Mouse (Mus musculus) lung, embryonic 14.5 days (tissue): ENCODE measurements around the gene Pik3r4. TPM values are rescaled to one million over a fixed set of nuclear protein-coding genes. Genes with fewer than 3 reads are reported as not detected.
A peak's percentile ranks its signal among the peaks of the same experiment; 100 is the strongest.

Experiments used
- ATAC-seq: fragments of 200-750 bp; cut with Nextera tagmentation; 2 replicates; pipeline ENCODE4 v1.8.0; 2017; ENCODE audit warnings: mild to moderate bottlenecking, moderate TSS enrichment, moderate library complexity; ENCODE audit not compliant: insufficient read depth
- DNase-seq: peaks from one replicate; pipeline ENCODE4 v3.0.0-alpha.2; 2015
- H3K27ac ChIP-seq: fragments of 300-500 bp; sonication (generic); 2 replicates; pipeline ENCODE4 v1.5.1; 2014; ENCODE audit warnings: low read depth, mild to moderate bottlenecking, moderate library complexity
- H3K27me3 ChIP-seq: fragments of 300-500 bp; sonication (generic); 2 replicates; pipeline ENCODE4 v1.6.1; 2014; ENCODE audit warnings: low read length, control low read depth; ENCODE audit not compliant: insufficient read depth
- H3K36me3 ChIP-seq: fragments of 300-500 bp; sonication (generic); 2 replicates; pipeline ENCODE4 v1.6.1; 2014; ENCODE audit warnings: control low read depth; ENCODE audit not compliant: insufficient read depth
- H3K4me1 ChIP-seq: fragments of 300-500 bp; sonication (generic); 2 replicates; pipeline ENCODE4 v1.6.1; 2014; ENCODE audit warnings: antibody characterized with exemption, control low read depth; ENCODE audit not compliant: insufficient read depth
- H3K4me2 ChIP-seq: fragments of 300-500 bp; sonication (generic); 2 replicates; pipeline ENCODE4 v1.6.1; 2014; ENCODE audit warnings: mild to moderate bottlenecking
- H3K4me3 ChIP-seq: fragments of 300-500 bp; sonication (generic); 2 replicates; pipeline ENCODE4 v1.5.1; 2014; ENCODE audit warnings: low read depth, low read length
- H3K9ac ChIP-seq: fragments of 300-500 bp; sonication (generic); 2 replicates; pipeline ENCODE4 v1.6.1; 2014
- H3K9me3 ChIP-seq: fragments of 300-500 bp; sonication (generic); 2 replicates; pipeline ENCODE4 v1.6.1; 2016; ENCODE audit warnings: low read depth, low read length, control low read depth
- CTCF ChIP-seq: IDR thresholded peaks from 2 replicates; pipeline ENCODE4 v1.5.1; 2016; ENCODE audit warnings: antibody characterized with exemption, low read depth
- WGBS: fragments of 180-500 bp; shearing (Covaris S2); extraction: QIAGEN DNeasy Blood & Tissue Kit; methylation state at CpG from one replicate; pipeline ENCODE4 v1.1.7; 2014; 5-methylcytosine and 5-hydroxymethylcytosine counted together
- polyA plus RNA-seq: library from polyadenylated mRNA; unstranded; fragments of >200 nt; fragmentation: Nextera tagmentation; extraction: Ambion mirVana; gene quantifications from 2 replicates; pipeline ENCODE4 v1.2.1, GENCODE M21; 2014

Gene Pik3r4
- polyA plus RNA-seq, 1 experiment from 2014 or later, result 25.1 TPM

- ATAC-seq (no peak), DNase-seq (peak; percentile 43)
- H3K9ac ChIP-seq, result no peak overlapping the region
- H3K4me1 ChIP-seq, result peaks cover 21% of the 10 kb centered on the region
- TF ChIP-seq CTCF, result no peak
- no peak overlapping the region for H3K27ac ChIP-seq
- 47% methylated on average over 6 of the region's 6 CpGs for WGBS
- no peaks in the 10 kb centered on the region for H3K9me3 ChIP-seq
- no peak overlapping the region for H3K4me3 ChIP-seq
- no peaks in the 10 kb centered on the region for H3K27me3 ChIP-seq
- H3K36me3 ChIP-seq, result no peaks in the 10 kb centered on the region
- H3K4me2 ChIP-seq, result no peak overlapping the region
Measured at GRCm38 (mm10) chr9:105700702-105701101, 57.9 kb downstream of the Pik3r4 start.

GRCm38 (mm10) chr9:105701966-105702365, 59.2 kb downstream of the Pik3r4 start:
- peak; percentile 69 for DNase-seq

GRCm38 (mm10) chr9:105704226-105704932, 61.6 kb downstream of the Pik3r4 start:
- Histone ChIP-seq H3K9me3 (no peaks in the 10 kb centered on the region), H3K9ac (no peak overlapping the region), H3K4me3 (no peak overlapping the region), H3K36me3 (no peaks in the 10 kb centered on the region), H3K27me3 (no peaks in the 10 kb centered on the region), H3K27ac (no peak overlapping the region), H3K4me1 (no peaks in the 10 kb centered on the region), H3K4me2 (no peak overlapping the region)
- 84% methylated on average over 16 of the region's 16 CpGs for WGBS
- ATAC-seq (no peak), DNase-seq (no peak)
- TF ChIP-seq CTCF, result no peak

More at GRCm38 (mm10) chr9:105701966-105702365, 59.2 kb downstream of the Pik3r4 start:
- Histone ChIP-seq H3K4me3 (no peak overlapping the region), H3K4me2 (no peak overlapping the region), H3K4me1 (peaks cover 14% of the 10 kb centered on the region), H3K9me3 (no peaks in the 10 kb centered on the region), H3K27me3 (no peaks in the 10 kb centered on the region), H3K36me3 (no peaks in the 10 kb centered on the region), H3K27ac (no peak overlapping the region), H3K9ac (no peak overlapping the region)
- TF ChIP-seq CTCF, result no peak
- 42% methylated on average over 9 of the region's 9 CpGs for WGBS
- ATAC-seq, result peak; percentile 22

- no peak for TF ChIP-seq CTCF
- H3K27me3 ChIP-seq, result no peaks in the 10 kb centered on the region
- no peak overlapping the region for H3K4me2 ChIP-seq
- no peaks in the 10 kb centered on the region for H3K4me1 ChIP-seq
- H3K9me3 ChIP-seq, result no peaks in the 10 kb centered on the region
- no peak overlapping the region for H3K9ac ChIP-seq
- H3K27ac ChIP-seq, result no peak overlapping the region
- no peak overlapping the region for H3K4me3 ChIP-seq
- ATAC-seq, result no peak
- H3K36me3 ChIP-seq, result no peaks in the 10 kb centered on the region
- DNase-seq, result no peak
- WGBS, result 91% methylated on average over 1 of the region's 1 CpGs
Measured at GRCm38 (mm10) chr9:105705011-105705410, 62.2 kb downstream of the Pik3r4 start.

- no peaks in the 10 kb centered on the region for H3K36me3 ChIP-seq
- ATAC-seq (no peak), DNase-seq (no peak)
- 86% methylated on average over 3 of the region's 3 CpGs for WGBS
- H3K27me3 ChIP-seq, result no peaks in the 10 kb centered on the region
- H3K9ac ChIP-seq, result no peak overlapping the region
- no peaks in the 10 kb centered on the region for H3K9me3 ChIP-seq
- no peak overlapping the region for H3K4me2 ChIP-seq
- H3K27ac ChIP-seq, result no peak overlapping the region
- no peak for TF ChIP-seq CTCF
- H3K4me1 ChIP-seq, result no peaks in the 10 kb centered on the region
- H3K4me3 ChIP-seq, result no peak overlapping the region
Measured at GRCm38 (mm10) chr9:105712049-105712448, 69.3 kb downstream of the Pik3r4 start.

GRCm38 (mm10) chr9:105719367-105719766, 76.6 kb downstream of the Pik3r4 start:
- H3K36me3 ChIP-seq, result no peaks in the 10 kb centered on the region
- no peak for DNase-seq

GRCm38 (mm10) chr9:105719851-105720395, 77.1 kb downstream of the Pik3r4 start:
- no peak for ATAC-seq
- no peak for TF ChIP-seq CTCF
- H3K36me3 ChIP-seq, result no peaks in the 10 kb centered on the region
- WGBS, result 50% methylated on average over 5 of the region's 5 CpGs
- no peaks in the 10 kb centered on the region for H3K27me3 ChIP-seq
- no peaks in the 10 kb centered on the region for H3K4me1 ChIP-seq
- H3K27ac ChIP-seq, result no peak overlapping the region
- H3K4me3 ChIP-seq, result no peak overlapping the region
- no peak overlapping the region for H3K4me2 ChIP-seq
- no peak overlapping the region for H3K9ac ChIP-seq
- H3K9me3 ChIP-seq, result no peaks in the 10 kb centered on the region
- no peak for DNase-seq

More at GRCm38 (mm10) chr9:105719367-105719766, 76.6 kb downstream of the Pik3r4 start:
- Histone ChIP-seq H3K4me1 (no peaks in the 10 kb centered on the region), H3K27me3 (no peaks in the 10 kb centered on the region), H3K4me3 (no peak overlapping the region), H3K9ac (no peak overlapping the region), H3K4me2 (no peak overlapping the region), H3K27ac (no peak overlapping the region), H3K9me3 (no peaks in the 10 kb centered on the region)
- ATAC-seq, result no peak
- whole genome bisulfite sequencing, result 79% methylated on average over 7 of the region's 7 CpGs
- no peak for TF ChIP-seq CTCF
